ENCODE assay signal across 10 mouse cellular contexts in the genomic region with DNA sequence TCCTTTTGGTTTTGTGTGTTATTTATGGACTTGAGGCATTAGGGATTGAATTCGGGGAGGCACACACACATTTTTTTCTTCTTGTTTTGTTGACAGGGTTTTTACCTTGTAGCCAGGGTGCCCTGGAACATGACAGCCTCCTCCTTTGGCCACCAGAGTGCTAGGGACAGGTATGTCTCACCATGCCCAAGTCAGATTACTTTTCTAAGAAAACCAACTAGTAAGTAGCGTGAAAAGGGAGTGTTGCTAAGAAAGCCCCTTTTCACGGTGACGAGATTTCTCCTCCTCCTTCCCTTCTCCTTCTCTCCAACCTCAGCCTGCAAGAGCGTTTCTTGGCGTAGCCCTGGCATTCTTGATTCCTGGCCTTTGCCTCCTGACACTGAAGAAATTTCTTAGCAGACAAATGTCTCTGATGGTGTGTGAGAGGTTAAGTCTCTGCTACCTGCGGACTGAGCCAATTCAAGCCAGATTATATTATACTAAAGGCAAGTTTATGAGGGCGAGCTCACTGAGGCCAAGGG. TPM values are rescaled to one million over a fixed set of nuclear protein-coding genes. Genes with fewer than 3 reads are reported as not detected.
A peak's percentile ranks its signal among the peaks of the same experiment; 100 is the strongest.
DNase-seq lines count a peak whose midpoint lies in the region; ATAC-seq and TF ChIP-seq lines count a peak whose summit lies in the region.
"Had no signal": no experiment of that assay in that cellular context is flagged by ENCODE, and none has a peak within 500 bp of the region (broad histone marks: within the 10 kb centered on the region; RNA-seq: fewer than 3 reads in every experiment).

No protein-coding gene starts in this region.

- 28% methylated on average over 8 of the region's 8 CpGs for WGBS in neural tube, embryonic 11.5 days
- 47% methylated on average over 8 of the region's 8 CpGs for WGBS in limb, embryonic 12.5 days
- 80% methylated on average over 8 of the region's 8 CpGs for WGBS in liver, postnatal 0 days (ENCODE audit: insufficient replicate concordance)

- DNase-seq in cerebellum, adult 9-11 months, result peak; percentile 9
- DNase-seq in cerebellum, adult 8-10 months, result no peak
- DNase-seq in neural tube, embryonic 11.5 days (ENCODE audit: low spot score), result no peak
- DNase-seq in neural tube, embryonic 10.5 days (ENCODE audit: extremely low spot score, low spot score), result no peak
- DNase-seq in retina, embryonic 14.5 days (ENCODE audit: low spot score), result no peak
- no peak for DNase-seq in layer of hippocampus, postnatal 14 days (ENCODE audit: low spot score in 2 of 2)
- no peak for DNase-seq in liver, postnatal 0 days
- DNase-seq: adrenal gland, adult 8-10 months had no signal

- H3K36me3 ChIP-seq in neural tube, embryonic 11.5 days (ENCODE audit: control insufficient read depth, insufficient read depth, low read length), result no peaks in the 10 kb centered on the region; the same call in 1 of the 2 replicates
- no peaks in the 10 kb centered on the region for H3K36me3 ChIP-seq in limb, embryonic 12.5 days
- H3K36me3 ChIP-seq in liver, postnatal 0 days (replicated peaks; ENCODE audit: insufficient read depth, low read length), result no peaks in the 10 kb centered on the region

- no peaks in the 10 kb centered on the region for H3K9me3 ChIP-seq in neural tube, embryonic 11.5 days (ENCODE audit: control insufficient read depth, low read length)
- H3K9me3 ChIP-seq in limb, embryonic 12.5 days, result no peaks in the 10 kb centered on the region
- H3K9me3 ChIP-seq in liver, postnatal 0 days (ENCODE audit: low read length), result no peaks in the 10 kb centered on the region

- TF ChIP-seq CTCF in liver, postnatal 0 days (IDR thresholded peaks at IDR 0.05; ENCODE audit: low read depth), result no peak

- H3K4me1 ChIP-seq in neural tube, embryonic 11.5 days (ENCODE audit: control insufficient read depth, insufficient read depth, low read length), result peaks cover 54% of the 10 kb centered on the region
- peaks cover 80% of the 10 kb centered on the region for H3K4me1 ChIP-seq in limb, embryonic 12.5 days (replicated peaks)
- H3K4me1 ChIP-seq in liver, postnatal 0 days (ENCODE audit: insufficient read depth), result peaks cover 11% of the 10 kb centered on the region

- H3K27ac ChIP-seq in neural tube, embryonic 11.5 days (ENCODE audit: low read depth, low read length), result peak overlapping the region; percentile 89
- H3K27ac ChIP-seq in limb, embryonic 12.5 days, result peak overlapping the region; percentile 83
- no peak overlapping the region for H3K27ac ChIP-seq in liver, postnatal 0 days (ENCODE audit: low read depth)

- no peak for TF ChIP-seq EP300 in liver, postnatal 0 days (IDR thresholded peaks at IDR 0.05; ENCODE audit: low read depth)

- no peaks in the 10 kb centered on the region for H3K27me3 ChIP-seq in neural tube, embryonic 11.5 days (ENCODE audit: control insufficient read depth, insufficient read depth, low read length)
- no peaks in the 10 kb centered on the region for H3K27me3 ChIP-seq in limb, embryonic 12.5 days
- no peaks in the 10 kb centered on the region for H3K27me3 ChIP-seq in liver, postnatal 0 days (ENCODE audit: insufficient read depth, low read length)

- ATAC-seq in neural tube, embryonic 11.5 days (ENCODE audit: insufficient read depth, low FRiP score, low TSS enrichment), result no peak
- no peak for ATAC-seq in limb, embryonic 12.5 days (ENCODE audit: insufficient number of reproducible peaks, insufficient read depth, low FRiP score, low TSS enrichment, low read depth)
- no peak for ATAC-seq in liver, postnatal 0 days

- peak overlapping the region; percentile 57 for H3K4me2 ChIP-seq in neural tube, embryonic 11.5 days (ENCODE audit: low read depth)
- H3K4me2 ChIP-seq in limb, embryonic 12.5 days, result no peak overlapping the region
- H3K4me2 ChIP-seq in liver, postnatal 0 days (ENCODE audit: low read depth, low read length), result no peak overlapping the region

- H3K4me3 ChIP-seq in neural tube, embryonic 11.5 days (ENCODE audit: low read depth, low read length), result peak overlapping the region; percentile 18; the same call in 1 of the 2 replicates
- H3K4me3 ChIP-seq in limb, embryonic 12.5 days (replicated peaks), result no peak overlapping the region
- no peak overlapping the region for H3K4me3 ChIP-seq in liver, postnatal 0 days (ENCODE audit: low read depth, low read length)

- peak overlapping the region; percentile 67 for H3K9ac ChIP-seq in neural tube, embryonic 11.5 days (ENCODE audit: low read length)
- no peak overlapping the region for H3K9ac ChIP-seq in limb, embryonic 12.5 days (replicated peaks)
- H3K9ac ChIP-seq in liver, postnatal 0 days (replicated peaks), result no peak overlapping the region

RNA-seq across cellular contexts. Expression of a gene that starts 34.2 kb away (rescaled TPM):
- polyA plus RNA-seq in neural tube, embryonic 11.5 days (2014; fragmentation: Nextera tagmentation; extraction: Ambion mirVana), result 8,277 and 8,733 TPM in 2 replicates
- 1,314 and 1,328 TPM in 2 replicates for polyA plus RNA-seq in limb, embryonic 12.5 days (2016; fragmentation: Nextera tagmentation; extraction: Ambion mirVana)
- 1,000 to 10,000 TPM; 2,120 to 2,322 TPM for total RNA-seq in layer of hippocampus, postnatal 14 days (2021)
- 28.1 and 28.7 TPM in 2 replicates for polyA plus RNA-seq in liver, postnatal 0 days (2015; fragmentation: Nextera tagmentation; extraction: Ambion mirVana)

RNA-seq across cellular contexts. Expression of a gene that starts 34.4 kb away (rescaled TPM):
- polyA plus RNA-seq in neural tube, embryonic 11.5 days (2014; fragmentation: Nextera tagmentation; extraction: Ambion mirVana), result not detected in 2 replicates
- not detected in 2 replicates for polyA plus RNA-seq in limb, embryonic 12.5 days (2016; fragmentation: Nextera tagmentation; extraction: Ambion mirVana)
- not detected for total RNA-seq in layer of hippocampus, postnatal 14 days (2021)
- polyA plus RNA-seq in liver, postnatal 0 days (2015; fragmentation: Nextera tagmentation; extraction: Ambion mirVana), result not detected in 2 replicates
- total RNA-seq: adrenal gland, adult 8-10 months; layer of hippocampus, postnatal 10 days had no signal

RNA-seq across cellular contexts. Expression of a gene that starts 42.0 kb away (rescaled TPM):
- polyA plus RNA-seq in neural tube, embryonic 11.5 days (2014; fragmentation: Nextera tagmentation; extraction: Ambion mirVana), result 109 and 112 TPM in 2 replicates
- 128 and 135 TPM in 2 replicates for polyA plus RNA-seq in limb, embryonic 12.5 days (2016; fragmentation: Nextera tagmentation; extraction: Ambion mirVana)
- 100 to 1,000 TPM; 119 to 162 TPM for total RNA-seq in layer of hippocampus, postnatal 14 days (2021)
- polyA plus RNA-seq in liver, postnatal 0 days (2015; fragmentation: Nextera tagmentation; extraction: Ambion mirVana), result 149 and 152 TPM in 2 replicates

RNA-seq across cellular contexts. Expression of a gene that starts 53.4 kb away (rescaled TPM):
- polyA plus RNA-seq in neural tube, embryonic 11.5 days (2014; fragmentation: Nextera tagmentation; extraction: Ambion mirVana), result 1,967 and 2,051 TPM in 2 replicates
- polyA plus RNA-seq in limb, embryonic 12.5 days (2016; fragmentation: Nextera tagmentation; extraction: Ambion mirVana), result 1,691 and 1,695 TPM in 2 replicates
- total RNA-seq in layer of hippocampus, postnatal 14 days (2021), result 100 to 1,000 TPM; 661 to 671 TPM
- 389 and 423 TPM in 2 replicates for polyA plus RNA-seq in liver, postnatal 0 days (2015; fragmentation: Nextera tagmentation; extraction: Ambion mirVana)

Comparison
In these comparisons a context has a peak if more than half of its experiments do, and no peak if none do; other contexts are left out.
1. RNA of a gene that starts 34.2 kb away (polyA plus RNA-seq): 8,277 to 8,733 TPM in neural tube, embryonic 11.5 days and 1,314 to 1,328 TPM in limb, embryonic 12.5 days; 28.1 to 28.7 TPM in liver, postnatal 0 days; every median in the first group is over 10 times any median in the second.